Mouse (Mus musculus): ENCODE data around the gene Pcgf2. TPM values are rescaled to one million over a fixed set of nuclear protein-coding genes. Genes with fewer than 3 reads are reported as not detected.
"Not testable (repeated sequence)": the region's sequence is repeated elsewhere in the genome, so short reads cannot be mapped to it uniquely, and the experiment has no call there.

Gene Pcgf2
- total RNA-seq, 2 experiments from 2014 or later: 1.7 to 2.9 TPM

- Histone ChIP-seq H3K4me3 (no peak overlapping the region), H3K27ac (peak overlapping the region; percentile 83)
- no peak for DNase-seq
- intact Hi-C loops (cut with DNase I): no loop called here
- TF ChIP-seq CTCF (IDR thresholded peaks at IDR 0.05): no peak
Measured at GRCm38 (mm10) chr11:97737600-97737999, 37.3 kb upstream of the Pcgf2 start.

- no peak for DNase-seq
- TF ChIP-seq CTCF (IDR thresholded peaks at IDR 0.05): no peak
Measured at GRCm38 (mm10) chr11:97736645-97737044, 36.3 kb upstream of the Pcgf2 start.

GRCm38 (mm10) chr11:97734810-97735209 lies 34.5 kb upstream of the Pcgf2 start:
- H3K4me3 ChIP-seq; DNase-seq; H3K27ac ChIP-seq; intact Hi-C loops (cut with DNase I): not testable (repeated sequence)

More at GRCm38 (mm10) chr11:97736645-97737044, 36.3 kb upstream of the Pcgf2 start:
- intact Hi-C loops (cut with DNase I): no loop called here
- peak overlapping the region; percentile 83 for H3K27ac ChIP-seq
- no peak overlapping the region for H3K4me3 ChIP-seq

- TF ChIP-seq CTCF (IDR thresholded peaks at IDR 0.05): no peak
- no peak overlapping the region for H3K27ac ChIP-seq
- intact Hi-C loops (cut with DNase I): loop anchor here (2.0 kb wide), 1 partner anchor 15 kb away; no protein-coding TSS in a partner anchor
Measured at GRCm38 (mm10) chr11:97733689-97734088, 33.4 kb upstream of the Pcgf2 start.

GRCm38 (mm10) chr11:97728730-97729129 lies 28.4 kb upstream of the Pcgf2 start:
- intact Hi-C loops (cut with DNase I): no loop called here
- no peak for TF ChIP-seq CTCF (IDR thresholded peaks at IDR 0.05)
- no peak for DNase-seq
- Histone ChIP-seq H3K4me3 (no peak overlapping the region; the same call in 1 of the 2 replicates), H3K27ac (peak overlapping the region; percentile 72)

More at GRCm38 (mm10) chr11:97733689-97734088, 33.4 kb upstream of the Pcgf2 start:
- no peak for DNase-seq
- H3K4me3 ChIP-seq: no peak overlapping the region

GRCm38 (mm10) chr11:97728311-97728710 lies 28.0 kb upstream of the Pcgf2 start:
- no peak for DNase-seq
- no peak overlapping the region; the same call in 1 of the 2 replicates for H3K4me3 ChIP-seq
- no peak for TF ChIP-seq CTCF (IDR thresholded peaks at IDR 0.05)
- H3K27ac ChIP-seq: peak overlapping the region; percentile 72
- intact Hi-C loops (cut with DNase I): no loop called here

GRCm38 (mm10) chr11:97723709-97724108 lies 23.4 kb upstream of the Pcgf2 start:
- intact Hi-C loops (cut with DNase I): no loop called here
- Histone ChIP-seq H3K4me3 (no peak overlapping the region), H3K27ac (no peak overlapping the region)
- DNase-seq: no peak
- TF ChIP-seq CTCF (IDR thresholded peaks at IDR 0.05): no peak

- Histone ChIP-seq H3K27ac (no peak overlapping the region), H3K4me3 (no peak overlapping the region)
- DNase-seq: no peak
- no peak for TF ChIP-seq CTCF (IDR thresholded peaks at IDR 0.05)
- intact Hi-C loops (cut with DNase I): no loop called here
Measured at GRCm38 (mm10) chr11:97721338-97721737, 21.0 kb upstream of the Pcgf2 start.

- DNase-seq: no peak
- no peak for TF ChIP-seq CTCF (IDR thresholded peaks at IDR 0.05)
- intact Hi-C loops (cut with DNase I): loop anchor here (2.0 kb wide), 1 partner anchor 14 kb away; no protein-coding TSS in a partner anchor
- H3K27ac ChIP-seq: peak overlapping the region; percentile 87; the same call in 1 of the 2 replicates
- no peak overlapping the region for H3K4me3 ChIP-seq
Measured at GRCm38 (mm10) chr11:97719041-97719440, 18.7 kb upstream of the Pcgf2 start.

- DNase-seq: no peak
- intact Hi-C loops (cut with DNase I): loop anchor here (2.0 kb wide), 1 partner anchor 14 kb away; no protein-coding TSS in a partner anchor
- TF ChIP-seq CTCF (IDR thresholded peaks at IDR 0.05): no peak
- Histone ChIP-seq H3K4me3 (no peak overlapping the region), H3K27ac (peak overlapping the region; percentile 87; the same call in 1 of the 2 replicates)
Measured at GRCm38 (mm10) chr11:97718281-97718860, 18.1 kb upstream of the Pcgf2 start.

GRCm38 (mm10) chr11:97717369-97718280 lies 17.3 kb upstream of the Pcgf2 start:
- DNase-seq: no peak
- H3K4me3 ChIP-seq: no peak overlapping the region
- no peak for TF ChIP-seq CTCF (IDR thresholded peaks at IDR 0.05)
- intact Hi-C loops (cut with DNase I): loop anchor here (2.0 kb wide), 1 partner anchor 15 kb away; no protein-coding TSS in a partner anchor
- H3K27ac ChIP-seq: peak overlapping the region; percentile 87

GRCm38 (mm10) chr11:97716021-97716420 lies 15.7 kb upstream of the Pcgf2 start:
- DNase-seq: peak; percentile 75
- no peak for TF ChIP-seq CTCF (IDR thresholded peaks at IDR 0.05)
- intact Hi-C loops (cut with DNase I): no loop called here
- Histone ChIP-seq H3K4me3 (no peak overlapping the region), H3K27ac (peak overlapping the region; percentile 87)

All from gastrocnemius, adult 2 months (tissue).